Mouse (Mus musculus): Measurements from ENCODE around the gene Papola. TPM values are rescaled to one million over a fixed set of nuclear protein-coding genes. Genes with fewer than 3 reads are reported as not detected.

Papola gene
- polyA plus RNA-seq, 1 experiment = 91.1 TPM

GRCm38 (mm10) chr12:105789885-105790284 is 5.4 kb downstream of the Papola start:
- Histone ChIP-seq H3K36me3 (ENCODE audit: control insufficient read depth, insufficient read depth, low read length) (no peaks in the 10 kb centered on the region; the same call in 1 of the 2 replicates), H3K27me3 (ENCODE audit: control insufficient read depth, insufficient read depth, low read length) (no peaks in the 10 kb centered on the region), H3K4me1 (replicated peaks; ENCODE audit: control insufficient read depth, insufficient read depth, low read length) (peaks cover 4% of the 10 kb centered on the region), H3K27ac (ENCODE audit: control insufficient read depth, insufficient read depth, low read length) (no peak overlapping the region), H3K4me3 (ENCODE audit: control insufficient read depth, insufficient read depth, low read length) (no peak overlapping the region)
- 89% methylated on average over 6 of the region's 6 CpGs for WGBS
- TF ChIP-seq CTCF (IDR thresholded peaks at IDR 0.05; ENCODE audit: borderline replicate concordance, control insufficient read depth, extremely low read depth, insufficient read depth, low read length, poor library complexity) = no peak
- no peak for TF ChIP-seq POLR2A (IDR thresholded peaks at IDR 0.05; ENCODE audit: control insufficient read depth, extremely low read depth, insufficient read depth, low read length, poor library complexity)
- DNase-seq = no peak

- WGBS = 86% methylated on average over 2 of the region's 2 CpGs
- no peak for DNase-seq
- H3K36me3 ChIP-seq (ENCODE audit: control insufficient read depth, insufficient read depth, low read length) = peaks cover 5% of the 10 kb centered on the region
- no peak overlapping the region for H3K27ac ChIP-seq (ENCODE audit: control insufficient read depth, insufficient read depth, low read length)
- H3K4me3 ChIP-seq (ENCODE audit: control insufficient read depth, insufficient read depth, low read length) = no peak overlapping the region
- no peak for TF ChIP-seq POLR2A (IDR thresholded peaks at IDR 0.05; ENCODE audit: control insufficient read depth, extremely low read depth, insufficient read depth, low read length, poor library complexity)
- no peaks in the 10 kb centered on the region for H3K27me3 ChIP-seq (ENCODE audit: control insufficient read depth, insufficient read depth, low read length)
- H3K4me1 ChIP-seq (replicated peaks; ENCODE audit: control insufficient read depth, insufficient read depth, low read length) = no peaks in the 10 kb centered on the region
Measured at GRCm38 (mm10) chr12:105794896-105795295, 10.4 kb downstream of the Papola start.

GRCm38 (mm10) chr12:105798001-105798400 is 13.5 kb downstream of the Papola start:
- no peak for TF ChIP-seq CTCF (IDR thresholded peaks at IDR 0.05; ENCODE audit: borderline replicate concordance, control insufficient read depth, extremely low read depth, insufficient read depth, low read length, poor library complexity)
- H3K36me3 ChIP-seq (ENCODE audit: control insufficient read depth, insufficient read depth, low read length) = peaks cover 16% of the 10 kb centered on the region
- H3K27ac ChIP-seq (ENCODE audit: control insufficient read depth, insufficient read depth, low read length) = no peak overlapping the region
- H3K4me1 ChIP-seq (replicated peaks; ENCODE audit: control insufficient read depth, insufficient read depth, low read length) = no peaks in the 10 kb centered on the region
- DNase-seq = no peak
- no peaks in the 10 kb centered on the region for H3K27me3 ChIP-seq (ENCODE audit: control insufficient read depth, insufficient read depth, low read length)
- no peak overlapping the region for H3K4me3 ChIP-seq (ENCODE audit: control insufficient read depth, insufficient read depth, low read length)

GRCm38 (mm10) chr12:105805790-105806189 is 21.3 kb downstream of the Papola start:
- H3K4me3 ChIP-seq (ENCODE audit: control insufficient read depth, insufficient read depth, low read length) = no peak overlapping the region
- H3K4me1 ChIP-seq (replicated peaks; ENCODE audit: control insufficient read depth, insufficient read depth, low read length) = no peaks in the 10 kb centered on the region
- H3K27ac ChIP-seq (ENCODE audit: control insufficient read depth, insufficient read depth, low read length) = no peak overlapping the region
- WGBS = 94% methylated on average over 3 of the region's 3 CpGs
- no peaks in the 10 kb centered on the region for H3K27me3 ChIP-seq (ENCODE audit: control insufficient read depth, insufficient read depth, low read length)
- peaks cover 62% of the 10 kb centered on the region for H3K36me3 ChIP-seq (ENCODE audit: control insufficient read depth, insufficient read depth, low read length)
- TF ChIP-seq CTCF (IDR thresholded peaks at IDR 0.05; ENCODE audit: borderline replicate concordance, control insufficient read depth, extremely low read depth, insufficient read depth, low read length, poor library complexity) (no peak), POLR2A (IDR thresholded peaks at IDR 0.05; ENCODE audit: control insufficient read depth, extremely low read depth, insufficient read depth, low read length, poor library complexity) (no peak)
- no peak for DNase-seq

GRCm38 (mm10) chr12:105806205-105806604 is 21.7 kb downstream of the Papola start:
- 96% methylated on average over 3 of the region's 3 CpGs for WGBS
- TF ChIP-seq POLR2A (IDR thresholded peaks at IDR 0.05; ENCODE audit: control insufficient read depth, extremely low read depth, insufficient read depth, low read length, poor library complexity) = no peak
- no peak overlapping the region for H3K4me3 ChIP-seq (ENCODE audit: control insufficient read depth, insufficient read depth, low read length)
- H3K36me3 ChIP-seq (ENCODE audit: control insufficient read depth, insufficient read depth, low read length) = peaks cover 63% of the 10 kb centered on the region
- H3K27ac ChIP-seq (ENCODE audit: control insufficient read depth, insufficient read depth, low read length) = no peak overlapping the region
- H3K27me3 ChIP-seq (ENCODE audit: control insufficient read depth, insufficient read depth, low read length) = no peaks in the 10 kb centered on the region
- DNase-seq = no peak
- H3K4me1 ChIP-seq (replicated peaks; ENCODE audit: control insufficient read depth, insufficient read depth, low read length) = no peaks in the 10 kb centered on the region

- H3K27ac ChIP-seq (ENCODE audit: control insufficient read depth, insufficient read depth, low read length) = no peak overlapping the region
- no peaks in the 10 kb centered on the region for H3K27me3 ChIP-seq (ENCODE audit: control insufficient read depth, insufficient read depth, low read length)
- H3K36me3 ChIP-seq (ENCODE audit: control insufficient read depth, insufficient read depth, low read length) = peaks cover 75% of the 10 kb centered on the region
- H3K4me3 ChIP-seq (ENCODE audit: control insufficient read depth, insufficient read depth, low read length) = no peak overlapping the region
- WGBS = 95% methylated on average over 7 of the region's 7 CpGs
- H3K4me1 ChIP-seq (replicated peaks; ENCODE audit: control insufficient read depth, insufficient read depth, low read length) = no peaks in the 10 kb centered on the region
- no peak for DNase-seq
- TF ChIP-seq POLR2A (IDR thresholded peaks at IDR 0.05; ENCODE audit: control insufficient read depth, extremely low read depth, insufficient read depth, low read length, poor library complexity) = no peak
- TF ChIP-seq CTCF (IDR thresholded peaks at IDR 0.05; ENCODE audit: borderline replicate concordance, control insufficient read depth, extremely low read depth, insufficient read depth, low read length, poor library complexity) = no peak
Measured at GRCm38 (mm10) chr12:105807416-105807815, 22.9 kb downstream of the Papola start.

DNA sequence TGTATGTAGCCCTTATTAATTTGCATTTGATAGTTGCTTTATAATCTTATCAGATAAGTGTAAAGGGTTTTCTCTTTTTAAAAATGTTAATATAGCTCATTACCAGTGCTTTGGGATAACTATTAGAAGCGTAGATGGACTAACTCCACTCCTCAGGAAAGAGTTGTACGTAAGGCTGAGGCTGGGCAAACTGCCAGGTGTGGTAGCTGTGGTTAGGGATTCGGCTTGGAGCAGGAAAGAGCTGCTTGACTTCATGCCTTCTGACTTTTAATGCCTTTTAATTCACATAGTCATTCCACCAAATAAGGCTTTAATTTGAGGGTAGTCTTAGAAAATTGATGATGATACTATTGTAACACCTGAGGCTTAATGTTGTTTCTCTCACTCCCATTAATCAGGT is 24.5 kb downstream of the Papola start:
- DNase-seq = no peak
- WGBS = 49% methylated on average over 3 of the region's 3 CpGs
- H3K4me1 ChIP-seq (replicated peaks; ENCODE audit: control insufficient read depth, insufficient read depth, low read length) = no peaks in the 10 kb centered on the region
- H3K27ac ChIP-seq (ENCODE audit: control insufficient read depth, insufficient read depth, low read length) = no peak overlapping the region
- H3K4me3 ChIP-seq (ENCODE audit: control insufficient read depth, insufficient read depth, low read length) = no peak overlapping the region
- peaks cover 87% of the 10 kb centered on the region for H3K36me3 ChIP-seq (ENCODE audit: control insufficient read depth, insufficient read depth, low read length)
- H3K27me3 ChIP-seq (ENCODE audit: control insufficient read depth, insufficient read depth, low read length) = no peaks in the 10 kb centered on the region
- TF ChIP-seq CTCF (IDR thresholded peaks at IDR 0.05; ENCODE audit: borderline replicate concordance, control insufficient read depth, extremely low read depth, insufficient read depth, low read length, poor library complexity) (no peak), POLR2A (IDR thresholded peaks at IDR 0.05; ENCODE audit: control insufficient read depth, extremely low read depth, insufficient read depth, low read length, poor library complexity) (no peak)
